Mouse (Mus musculus): ENCODE measurements at regions not wholly inside any gene's neighbourhood (a gene's known extent, or its start where the extent isn't known, plus 50 kb on each side); places are given as distances from the start of the nearest gene placed in this dataset.
A peak's percentile ranks its signal among the peaks of the same experiment; 100 is the strongest.

- intact Hi-C loops (cut with DNase I), result loop anchor here (10.0 kb wide), 1 partner anchor 321 kb away; no protein-coding TSS in a partner anchor
- no peak for DNase-seq
These were observed 305.1 kb upstream of the Prkd1 start for GRCm38 (mm10) chr12:50953971-50954370.

GRCm38 (mm10) chr12:50947035-50947434 is 298.1 kb upstream of the Prkd1 start:
- no peak for DNase-seq
- intact Hi-C loops (cut with DNase I), result no loop called here

DNA sequence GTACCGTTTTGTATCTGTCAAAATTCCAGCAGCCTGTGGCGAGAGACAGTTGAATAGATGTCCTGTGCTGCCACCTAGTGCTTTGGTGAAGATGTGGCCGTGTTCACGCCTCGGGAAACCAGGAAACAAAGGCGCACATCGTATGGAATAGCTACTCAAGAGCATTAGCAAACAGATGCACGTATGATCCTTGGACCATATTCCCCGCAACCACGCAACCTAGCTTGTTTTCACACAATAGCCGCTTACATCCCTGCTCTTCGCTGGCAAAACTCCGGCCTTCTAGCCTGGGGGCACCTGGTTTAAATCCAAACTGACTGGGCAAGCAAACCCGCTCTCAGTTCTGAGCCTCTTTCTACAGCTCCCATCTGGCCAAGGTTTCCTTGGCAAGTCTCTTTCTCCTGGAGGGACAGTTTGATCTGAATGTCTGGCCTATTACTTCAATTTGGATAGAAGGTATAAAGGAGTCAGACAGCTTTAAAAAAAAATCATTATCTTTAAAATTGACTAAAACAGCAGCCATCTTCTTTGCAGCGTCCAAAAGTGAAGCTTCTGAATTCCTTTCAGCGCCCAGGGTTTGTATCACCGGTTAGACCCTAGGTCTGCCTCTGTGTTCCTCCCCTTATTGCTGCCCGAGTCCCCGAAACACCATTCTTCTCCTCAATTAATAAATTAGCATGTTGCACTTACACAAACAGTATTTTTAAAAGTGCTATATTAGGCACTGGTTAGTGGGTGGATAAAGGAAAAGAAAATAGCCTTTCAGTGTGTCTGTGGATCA is 295.0 kb upstream of the Prkd1 start:
- intact Hi-C loops (cut with DNase I), result no loop called here
- DNase-seq, result peak in 1 of 2 experiments; percentile 9

DNA sequence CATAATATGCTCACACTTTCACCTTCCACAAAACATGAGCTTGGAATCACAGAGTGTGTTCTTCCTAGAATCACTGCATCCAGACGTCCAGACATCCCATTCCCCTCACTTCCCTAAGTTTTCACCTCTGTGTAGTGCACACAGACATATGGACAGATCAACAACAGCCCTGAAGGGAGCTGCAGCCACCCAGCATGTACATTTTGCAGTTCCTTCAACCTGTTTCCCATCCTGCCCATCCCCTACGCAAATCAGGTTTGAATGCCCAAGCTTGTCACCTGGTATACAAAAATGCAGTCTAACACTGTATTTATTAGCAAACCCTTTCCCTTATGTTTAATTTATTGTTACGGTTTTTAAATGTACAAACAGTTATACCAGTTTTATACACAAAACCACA is 294.4 kb upstream of the Prkd1 start:
- intact Hi-C loops (cut with DNase I), result no loop called here
- DNase-seq, result no peak

DNA sequence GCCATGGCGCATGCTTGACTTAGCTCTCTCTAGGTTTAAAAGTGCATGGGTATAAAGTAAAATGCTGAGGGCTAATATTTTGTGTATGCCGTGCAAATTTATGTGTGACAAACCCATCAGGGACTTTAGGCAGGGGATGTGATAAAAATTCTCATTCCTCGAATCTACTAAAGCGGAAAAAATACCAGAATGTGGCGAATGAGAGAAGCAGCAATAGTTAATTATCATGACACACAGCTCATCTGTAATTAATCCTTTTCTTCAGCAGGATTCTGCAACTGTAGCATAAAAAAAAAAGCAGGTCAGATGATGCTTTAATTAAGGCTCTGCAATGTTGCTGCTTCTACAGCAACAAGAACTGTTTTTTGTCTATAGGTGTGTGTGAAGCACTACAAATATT is 286.6 kb upstream of the Prkd1 start:
- DNase-seq, result no peak
- intact Hi-C loops (cut with DNase I), result loop anchor here (5.0 kb wide), 1 partner anchor 623 kb away; no protein-coding TSS in a partner anchor

DNA sequence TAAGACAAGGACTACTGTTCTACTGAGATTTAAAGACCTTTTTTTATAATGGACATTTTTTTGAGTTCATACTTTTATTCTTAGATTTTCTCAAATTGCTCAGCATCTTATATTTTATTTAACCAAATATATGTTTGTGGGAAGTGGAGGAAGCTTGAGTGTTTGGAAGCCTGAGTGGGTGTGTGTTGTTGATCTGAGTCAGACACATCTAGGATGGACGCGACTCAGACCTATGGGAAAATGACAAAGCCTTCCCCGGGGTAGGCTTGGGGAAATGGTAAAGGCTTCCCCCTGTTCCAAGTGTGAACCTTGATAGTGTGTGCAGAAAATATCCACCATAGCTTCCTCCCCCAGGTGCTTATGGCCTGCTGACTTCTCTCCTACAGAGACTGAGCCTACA is 283.6 kb upstream of the Prkd1 start:
- intact Hi-C loops (cut with DNase I), result no loop called here
- DNase-seq, result no peak

GRCm38 (mm10) chr12:50929641-50930040 is 280.7 kb upstream of the Prkd1 start:
- intact Hi-C loops (cut with DNase I), result no loop called here

GRCm38 (mm10) chr12:50926234-50926633 is 277.3 kb upstream of the Prkd1 start:
- intact Hi-C loops (cut with DNase I), result no loop called here
- DNase-seq, result no peak

More at GRCm38 (mm10) chr12:50929641-50930040, 280.7 kb upstream of the Prkd1 start:
- DNase-seq, result no peak

GRCm38 (mm10) chr12:50921739-50922138 is 272.8 kb upstream of the Prkd1 start:
- DNase-seq, result no peak
- intact Hi-C loops (cut with DNase I), result no loop called here

DNA sequence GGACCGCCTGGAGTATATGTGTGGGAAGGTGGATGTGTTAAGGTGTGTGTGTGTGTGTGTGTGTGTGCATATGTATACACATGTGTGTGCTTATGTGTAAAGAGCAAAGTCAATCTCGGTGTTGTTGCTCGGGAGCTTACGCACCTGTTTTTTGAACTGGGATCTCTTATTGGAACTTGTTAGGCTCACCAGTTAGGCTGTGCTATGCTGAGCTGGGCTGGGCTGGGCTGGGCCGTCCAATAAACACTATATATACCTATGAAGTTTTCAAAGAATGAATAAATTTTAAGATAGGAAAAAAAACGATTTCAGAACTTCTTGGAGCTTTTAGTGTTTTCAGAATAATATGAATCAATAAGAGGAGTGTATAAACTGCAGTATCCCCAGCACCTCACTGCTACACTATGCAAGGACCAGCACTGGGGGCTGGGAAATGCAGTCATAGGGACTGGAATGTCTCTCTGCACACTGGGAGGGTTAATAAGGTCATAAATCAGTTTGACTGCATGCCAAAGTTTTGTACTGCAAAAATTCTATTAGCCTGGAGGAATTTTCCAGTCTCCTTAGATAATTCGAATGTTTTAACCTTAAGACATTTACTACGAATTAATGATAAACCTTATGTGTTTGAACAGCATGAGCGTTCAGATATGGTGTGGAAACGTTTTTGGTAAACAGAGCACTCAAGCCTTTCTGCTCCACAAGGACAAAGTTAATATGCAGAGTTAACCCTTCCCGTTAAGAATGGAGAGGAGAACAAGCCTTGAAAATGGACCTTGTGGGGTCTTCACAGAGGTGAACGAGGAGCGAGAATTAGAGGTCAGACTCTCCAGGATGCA is 250.9 kb upstream of the Prkd1 start:
- intact Hi-C loops (cut with DNase I), result no loop called here
- no peak for DNase-seq

DNA sequence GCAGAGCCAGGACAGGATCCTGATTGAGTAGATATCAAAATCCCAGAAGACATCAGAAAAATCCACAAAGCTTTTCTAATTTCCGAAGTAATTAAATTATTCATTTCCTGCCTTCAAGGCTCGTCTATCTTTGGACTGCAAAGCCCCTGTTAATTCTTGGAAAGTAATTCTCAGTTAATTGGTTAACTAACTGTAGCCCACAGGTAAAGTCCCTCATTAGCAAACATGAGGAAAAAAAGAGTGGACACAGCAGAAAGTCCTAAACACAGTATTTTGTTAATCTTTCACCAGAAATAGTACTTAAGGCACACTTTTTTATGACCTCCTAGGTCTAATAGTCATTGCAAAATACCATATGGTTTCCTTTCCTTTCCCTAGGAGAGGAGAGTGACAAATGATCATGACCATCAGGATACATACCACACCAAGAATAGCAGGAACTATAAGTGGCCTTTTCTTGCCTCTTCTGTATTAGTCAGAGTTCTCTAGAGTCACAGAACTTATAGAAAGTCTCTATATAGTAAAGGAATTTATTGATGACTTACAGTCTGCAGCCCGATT is 248.8 kb upstream of the Prkd1 start:
- intact Hi-C loops (cut with DNase I), result no loop called here
- DNase-seq, result no peak

DNA sequence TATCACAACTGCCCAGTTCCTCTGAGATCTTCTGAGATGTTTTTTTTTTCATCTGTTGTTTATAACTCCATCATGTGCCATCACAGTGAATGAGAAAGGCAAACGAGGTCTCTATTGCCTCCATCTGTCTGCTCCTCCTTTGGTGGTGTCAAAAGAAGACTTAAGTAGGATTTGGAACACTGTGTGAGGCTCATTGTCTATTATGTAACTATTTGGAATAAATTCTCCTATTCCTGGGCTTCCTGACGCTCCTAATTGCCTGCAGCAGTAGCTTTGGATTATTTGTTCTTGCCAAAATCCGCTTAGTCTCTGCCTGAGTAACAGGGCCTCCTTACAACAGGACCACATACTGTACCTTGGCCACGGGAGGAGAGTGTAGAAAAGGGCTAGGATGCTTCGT is 244.7 kb upstream of the Prkd1 start:
- intact Hi-C loops (cut with DNase I), result no loop called here
- DNase-seq, result no peak

DNA sequence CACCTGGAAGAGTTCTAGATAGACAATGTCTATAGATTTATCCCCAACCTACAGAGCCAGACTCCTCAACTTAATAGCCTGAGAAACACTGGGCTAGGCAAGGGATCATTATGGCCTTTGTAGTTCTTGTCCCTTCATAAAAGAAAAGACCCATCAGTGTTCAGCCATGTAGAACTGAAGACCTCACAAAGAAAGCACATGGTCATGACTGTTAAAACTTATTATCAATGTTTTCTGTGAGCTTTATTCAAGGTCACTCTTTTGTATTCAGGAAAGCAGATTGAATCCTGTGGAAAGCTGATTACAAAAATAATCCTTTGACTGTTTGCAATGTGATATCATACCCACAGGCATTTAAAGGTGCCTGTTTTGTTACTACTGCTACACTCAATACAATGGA is 226.9 kb upstream of the Prkd1 start:
- intact Hi-C loops (cut with DNase I), result no loop called here
- DNase-seq, result no peak

DNA sequence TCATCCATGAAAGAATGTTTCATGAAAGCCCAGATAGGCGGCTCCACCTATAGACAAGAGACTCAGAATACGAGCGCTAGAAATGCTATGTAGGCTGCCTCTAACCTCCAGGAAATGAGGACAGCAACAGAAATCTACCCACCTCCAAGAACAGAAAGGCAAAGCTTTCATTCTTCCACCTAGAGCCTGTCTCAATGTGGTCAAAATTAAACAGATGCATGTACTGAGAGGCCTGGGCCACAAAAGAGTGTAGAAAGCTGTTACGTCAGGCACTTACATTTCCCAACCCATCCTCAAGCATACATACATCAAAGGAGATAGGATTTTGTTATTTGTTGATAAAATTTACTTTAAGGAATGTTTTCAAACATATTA is 225.1 kb upstream of the Prkd1 start:
- DNase-seq, result no peak
- intact Hi-C loops (cut with DNase I), result no loop called here

GRCm38 (mm10) chr12:50873390-50874023 is 224.6 kb upstream of the Prkd1 start:
- DNase-seq, result no peak
- intact Hi-C loops (cut with DNase I), result no loop called here

DNA sequence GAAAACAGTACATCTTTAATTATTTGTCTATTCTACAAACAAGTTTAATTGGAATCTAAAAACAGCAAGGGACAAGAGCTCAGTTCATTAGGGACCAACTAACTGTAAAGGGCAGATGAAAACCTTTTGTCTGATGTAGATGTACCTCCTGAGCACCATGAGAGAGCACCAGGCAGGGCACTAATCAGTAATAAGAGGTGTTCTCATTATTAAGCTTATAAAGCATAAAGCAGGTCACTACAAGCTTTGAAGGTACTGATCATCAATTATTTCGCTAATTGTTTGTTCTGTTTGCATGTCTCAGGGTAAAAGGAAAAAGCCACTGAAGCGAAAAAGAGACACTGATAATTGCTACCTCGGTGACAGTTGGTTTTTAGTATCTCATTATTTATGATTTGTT is 202.7 kb upstream of the Prkd1 start:
- intact Hi-C loops (cut with DNase I), result no loop called here
- DNase-seq, result no peak

- intact Hi-C loops (cut with DNase I), result no loop called here
- DNase-seq, result no peak
These were observed 199.1 kb upstream of the Prkd1 start for GRCm38 (mm10) chr12:50847976-50848375.

GRCm38 (mm10) chr12:50842744-50843143 is 193.8 kb upstream of the Prkd1 start:
- intact Hi-C loops (cut with DNase I), result no loop called here
- DNase-seq, result no peak

DNA sequence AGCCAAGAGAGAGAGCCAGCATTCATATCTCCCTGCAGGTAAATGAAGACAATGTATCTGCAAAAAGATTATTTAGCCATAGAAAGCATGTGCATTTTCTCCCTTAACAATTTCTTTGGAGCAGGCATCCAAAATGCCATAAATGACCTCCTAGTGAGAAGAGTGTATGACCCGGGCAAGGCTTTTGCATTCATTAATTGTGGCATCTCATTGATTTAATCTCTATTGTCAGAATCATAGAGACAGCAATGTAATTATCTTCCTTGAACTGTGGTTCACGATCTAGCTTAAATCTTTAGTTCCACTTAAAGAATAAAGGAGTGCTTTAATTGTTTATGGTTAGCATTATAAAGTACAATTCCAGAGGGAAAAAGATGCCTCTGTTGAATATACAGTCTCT is 190.5 kb upstream of the Prkd1 start:
- intact Hi-C loops (cut with DNase I), result no loop called here

DNA sequence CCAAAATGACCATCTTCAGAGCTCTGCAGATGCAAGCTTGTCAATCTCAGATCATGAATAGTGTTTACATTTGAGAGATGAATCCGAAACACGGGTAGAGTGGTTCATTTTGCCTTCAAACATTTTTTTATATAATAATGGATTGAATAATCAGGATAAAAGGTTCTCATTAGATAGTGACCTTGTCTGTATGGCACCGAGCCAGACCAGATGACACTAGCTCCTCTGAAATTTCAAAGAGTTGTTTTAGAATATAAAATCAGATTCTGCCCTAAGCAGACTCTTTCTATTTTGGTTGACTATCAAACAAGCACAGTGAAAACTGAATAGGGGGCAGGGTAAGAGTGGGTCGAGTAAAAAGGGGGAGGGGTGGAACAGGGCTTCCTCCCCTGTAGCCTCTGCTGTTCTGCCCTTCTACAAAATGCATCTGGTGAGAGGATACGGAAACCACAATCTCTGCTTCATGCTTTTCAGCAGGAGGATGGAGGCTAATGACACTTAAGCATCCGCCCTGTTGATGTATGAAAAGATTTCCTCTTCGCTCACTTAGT is 159.9 kb upstream of the Prkd1 start:
- DNase-seq, result no peak
- intact Hi-C loops (cut with DNase I), result no loop called here

More for the DNA sequence above, 190.5 kb upstream of the Prkd1 start:
- no peak for DNase-seq

- intact Hi-C loops (cut with DNase I), result no loop called here
- DNase-seq, result no peak
These were observed 155.5 kb upstream of the Prkd1 start for GRCm38 (mm10) chr12:50804391-50804790.
